Mouse (Mus musculus) neural tube, embryonic 13.5 days (tissue): Measurements from ENCODE around the gene Pwwp2b. TPM values are rescaled to one million over a fixed set of nuclear protein-coding genes. Genes with fewer than 3 reads are reported as not detected.

ENCODE experiments used
- ATAC-seq: fragments of 200-750 bp; cut with Nextera tagmentation; 2 replicates; pipeline ENCODE4 v1.8.0; 2017; ENCODE audit warnings: low read depth, mild to moderate bottlenecking, moderate TSS enrichment, moderate library complexity
- H3K27ac ChIP-seq: fragments of 300-500 bp; sonication (generic); replicated peaks from 2 replicates; pipeline ENCODE4 v1.5.1; 2015; ENCODE audit warnings: moderate library complexity, mild to moderate bottlenecking, inconsistent platforms
- H3K27me3 ChIP-seq: fragments of 300-500 bp; sonication (generic); 2 replicates; pipeline ENCODE4 v1.6.1; 2015; ENCODE audit warnings: mild to moderate bottlenecking, inconsistent platforms
- H3K36me3 ChIP-seq: fragments of 300-500 bp; sonication (generic); 2 replicates; pipeline ENCODE4 v1.6.1; 2015; ENCODE audit warnings: mild to moderate bottlenecking, inconsistent platforms
- H3K4me1 ChIP-seq: fragments of 300-500 bp; sonication (generic); replicated peaks from 2 replicates; pipeline ENCODE4 v1.6.1; 2015; ENCODE audit warnings: inconsistent platforms
- H3K4me2 ChIP-seq: fragments of 300-500 bp; sonication (generic); 2 replicates; pipeline ENCODE4 v1.6.1; 2015; ENCODE audit warnings: inconsistent platforms, mild to moderate bottlenecking, moderate library complexity
- H3K4me3 ChIP-seq: fragments of 300-500 bp; sonication (generic); 2 replicates; pipeline ENCODE4 v1.5.1; 2015; ENCODE audit warnings: mild to moderate bottlenecking, inconsistent platforms
- H3K9ac ChIP-seq: fragments of 300-500 bp; sonication (generic); 2 replicates; pipeline ENCODE4 v1.6.1; 2015; ENCODE audit warnings: moderate library complexity, mild to moderate bottlenecking, inconsistent platforms
- H3K9me3 ChIP-seq: fragments of 300-500 bp; sonication (generic); 2 replicates; pipeline ENCODE4 v1.6.1; 2016; ENCODE audit warnings: inconsistent platforms
- WGBS: fragments of 180-500 bp; shearing (Covaris S2); methylation state at CpG from one replicate; pipeline ENCODE4 v1.1.7; 2015; 5-methylcytosine and 5-hydroxymethylcytosine counted together
- polyA plus RNA-seq: library from polyadenylated mRNA; unstranded; fragments of >200 nt; fragmentation: Nextera tagmentation; extraction: Ambion mirVana; gene quantifications from 2 replicates; pipeline ENCODE4 v1.2.1, GENCODE M21; 2015

Gene Pwwp2b
- 5.5 and 6.6 TPM in 2 replicates for polyA plus RNA-seq

DNA sequence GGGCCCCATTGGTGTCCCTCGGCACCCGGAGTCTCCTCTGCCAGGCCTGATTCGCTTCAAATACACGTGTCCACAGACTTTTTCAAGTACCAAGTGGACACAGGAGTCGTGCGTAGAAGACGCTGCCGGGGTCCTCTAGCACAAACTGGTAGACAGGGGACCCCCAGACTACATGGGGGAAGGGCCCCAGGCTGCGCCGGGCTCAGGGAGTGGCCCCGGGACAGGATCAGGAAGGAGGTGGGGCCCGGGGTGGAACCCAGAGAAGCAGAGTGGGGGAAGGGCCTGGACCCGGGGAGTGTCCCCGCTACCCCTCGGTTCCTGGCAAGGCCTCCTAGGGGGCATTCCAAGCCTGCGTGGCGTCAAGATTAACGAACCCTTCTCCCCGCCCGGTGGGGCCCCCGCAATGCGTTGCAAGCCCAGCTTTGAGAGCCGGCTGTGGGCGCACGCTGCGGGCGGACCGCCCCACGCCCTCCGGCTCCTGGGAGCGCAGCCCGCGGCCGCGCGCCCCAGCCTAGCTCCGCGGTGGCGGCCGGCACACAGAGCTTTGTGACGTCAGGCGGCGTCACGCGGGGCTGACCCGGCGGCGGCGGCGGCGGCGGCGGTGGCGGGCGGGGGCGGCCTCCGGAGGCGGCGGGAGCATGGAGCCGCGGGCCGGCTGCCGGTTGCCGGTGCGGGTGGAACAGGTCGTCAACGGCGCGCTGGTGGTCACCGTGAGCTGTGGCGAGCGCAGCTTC lies at the start of gene Pwwp2b:
Gene Pwwp2b (plus strand): TSS at position 602 of the 734 bp plus-strand sequence.
- ATAC-seq, result peak; percentile 80
- WGBS, result under 1% methylated on average over 65 of the region's 72 CpGs
- peak within 1 kb of the TSS; percentile 61; the same call in 1 of the 2 replicates for H3K27ac ChIP-seq

DNA sequence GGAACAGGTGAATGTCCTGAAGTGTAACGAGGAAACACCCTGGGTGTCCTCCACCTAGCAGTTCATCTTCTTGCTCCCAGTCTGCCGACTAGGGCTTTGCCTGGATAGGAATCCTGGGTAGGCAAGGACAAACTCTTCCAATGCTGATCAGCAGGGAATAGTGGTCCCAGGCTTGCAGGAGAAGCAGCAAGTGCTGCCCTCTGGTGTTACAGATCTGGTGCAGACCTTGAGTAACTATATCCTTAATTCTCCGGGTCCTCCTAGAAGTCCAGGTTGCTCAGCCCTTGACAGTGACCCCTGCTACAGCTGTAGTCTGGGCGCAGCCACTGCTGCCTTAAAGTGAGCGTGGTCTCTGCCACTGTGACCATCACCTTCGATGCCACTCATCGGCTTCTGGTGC lies 48.2 kb upstream of the Pwwp2b start:
- no peak overlapping the region for H3K9ac ChIP-seq
- no peaks in the 10 kb centered on the region for H3K36me3 ChIP-seq
- peaks cover 9% of the 10 kb centered on the region for H3K27me3 ChIP-seq
- H3K4me3 ChIP-seq, result no peak overlapping the region
- ATAC-seq, result peak; percentile 82
- H3K4me2 ChIP-seq, result no peak overlapping the region
- H3K27ac ChIP-seq, result no peak overlapping the region
- H3K9me3 ChIP-seq, result no peaks in the 10 kb centered on the region
- 29% methylated on average over 7 of the region's 7 CpGs for WGBS
- H3K4me1 ChIP-seq, result no peaks in the 10 kb centered on the region

More for the DNA sequence above, at the start of gene Pwwp2b:
- Histone ChIP-seq H3K9me3 (no peaks in the 10 kb centered on the region), H3K4me2 (peak within 1 kb of the TSS; percentile 96), H3K27me3 (peaks cover 42% of the 10 kb centered on the region), H3K4me1 (peaks cover 60% of the 10 kb centered on the region), H3K4me3 (peak within 1 kb of the TSS; percentile 55), H3K36me3 (no peaks in the 10 kb centered on the region), H3K9ac (peak within 1 kb of the TSS; percentile 81)

GRCm38 (mm10) chr7:139201209-139201608 lies 47.1 kb upstream of the Pwwp2b start:
- Histone ChIP-seq H3K27me3 (peaks cover 9% of the 10 kb centered on the region), H3K4me2 (no peak overlapping the region), H3K9me3 (no peaks in the 10 kb centered on the region), H3K9ac (no peak overlapping the region), H3K4me1 (no peaks in the 10 kb centered on the region), H3K36me3 (no peaks in the 10 kb centered on the region), H3K4me3 (no peak overlapping the region), H3K27ac (no peak overlapping the region)
- ATAC-seq, result no peak
- WGBS, result 64% methylated on average over 6 of the region's 6 CpGs

GRCm38 (mm10) chr7:139208023-139208772 lies 40.1 kb upstream of the Pwwp2b start:
- no peak overlapping the region for H3K27ac ChIP-seq
- no peak overlapping the region for H3K4me2 ChIP-seq
- no peaks in the 10 kb centered on the region for H3K27me3 ChIP-seq
- WGBS, result 33% methylated on average over 7 of the region's 7 CpGs
- peaks cover 6% of the 10 kb centered on the region for H3K4me1 ChIP-seq
- no peaks in the 10 kb centered on the region for H3K36me3 ChIP-seq
- H3K9ac ChIP-seq, result no peak overlapping the region
- no peaks in the 10 kb centered on the region for H3K9me3 ChIP-seq
- H3K4me3 ChIP-seq, result no peak overlapping the region
- ATAC-seq, result no peak

- Histone ChIP-seq H3K4me3 (no peak overlapping the region), H3K36me3 (no peaks in the 10 kb centered on the region), H3K9me3 (no peaks in the 10 kb centered on the region), H3K4me1 (peaks cover 10% of the 10 kb centered on the region), H3K9ac (no peak overlapping the region), H3K4me2 (no peak overlapping the region), H3K27ac (no peak overlapping the region), H3K27me3 (no peaks in the 10 kb centered on the region)
- WGBS, result 87% methylated on average over 4 of the region's 4 CpGs
- ATAC-seq, result no peak
These were observed 39.5 kb upstream of the Pwwp2b start for GRCm38 (mm10) chr7:139208773-139209095.

DNA sequence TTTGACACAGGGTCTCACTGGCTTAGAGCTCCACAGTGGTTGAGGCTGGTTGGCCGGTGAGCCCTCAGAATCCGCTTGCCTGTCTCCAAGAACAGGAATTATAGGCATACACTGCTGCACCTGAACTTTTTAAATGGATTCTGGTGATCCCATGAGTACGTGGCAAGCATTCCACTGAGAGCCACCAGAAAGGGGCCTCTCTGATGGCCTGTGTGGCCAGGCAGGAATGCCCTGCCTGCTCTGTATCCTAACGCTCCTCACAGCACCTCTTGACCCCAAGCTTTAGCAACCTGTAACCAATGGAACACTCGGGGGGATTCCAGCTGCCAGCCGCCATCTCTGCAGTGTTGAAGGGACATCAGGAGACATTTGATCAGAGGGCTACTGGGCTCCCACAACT lies 36.5 kb upstream of the Pwwp2b start:
- Histone ChIP-seq H3K4me2 (no peak overlapping the region), H3K36me3 (no peaks in the 10 kb centered on the region), H3K27me3 (no peaks in the 10 kb centered on the region), H3K9ac (no peak overlapping the region), H3K9me3 (no peaks in the 10 kb centered on the region), H3K4me3 (no peak overlapping the region), H3K4me1 (peaks cover 14% of the 10 kb centered on the region), H3K27ac (no peak overlapping the region)
- WGBS, result 84% methylated on average over 6 of the region's 6 CpGs
- ATAC-seq, result no peak

- 2% methylated on average over 53 of the region's 53 CpGs for WGBS
- ATAC-seq, result peak; percentile 98
- Histone ChIP-seq H3K9me3 (no peaks in the 10 kb centered on the region), H3K4me1 (peaks cover 14% of the 10 kb centered on the region), H3K27me3 (no peaks in the 10 kb centered on the region), H3K36me3 (no peaks in the 10 kb centered on the region), H3K4me3 (peak within 1 kb of the TSS; percentile 58), H3K9ac (peak within 1 kb of the TSS; percentile 79), H3K4me2 (peak within 1 kb of the TSS; percentile 63), H3K27ac (peak within 1 kb of the TSS; percentile 89)
These were observed 35.2 kb upstream of the Pwwp2b start, which contains the start of the genes Lrrc27 and Stk32c for GRCm38 (mm10) chr7:139212754-139213745. Lrrc27 (plus strand) TSS chr7:139212988. Stk32c (minus strand) TSS chr7:139213307.

DNA sequence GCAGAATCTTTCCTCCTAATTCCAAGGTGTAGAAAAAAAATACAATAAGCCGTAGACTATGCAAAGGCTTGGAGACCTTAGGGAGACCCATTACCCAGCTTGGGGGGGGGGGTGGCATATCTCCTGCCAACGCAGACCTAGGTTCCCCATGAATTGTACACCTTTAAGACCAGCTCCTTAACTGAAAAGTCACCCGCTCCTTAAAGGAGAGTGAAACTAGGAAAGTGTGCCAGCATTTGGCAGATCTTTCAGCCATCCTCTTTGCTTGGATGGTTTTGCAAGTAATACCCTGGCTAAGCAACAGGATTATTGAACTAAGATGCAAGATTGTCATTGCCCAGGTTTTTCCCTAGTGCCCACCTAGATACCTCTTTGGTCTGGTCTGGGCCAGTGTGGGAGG lies 34.5 kb upstream of the Pwwp2b start:
- no peaks in the 10 kb centered on the region for H3K27me3 ChIP-seq
- peak overlapping the region; percentile 63 for H3K4me2 ChIP-seq
- H3K27ac ChIP-seq, result peak overlapping the region; percentile 89
- H3K36me3 ChIP-seq, result no peaks in the 10 kb centered on the region
- H3K4me3 ChIP-seq, result peak overlapping the region; percentile 58
- peak; percentile 25 for ATAC-seq
- no peaks in the 10 kb centered on the region for H3K9me3 ChIP-seq
- H3K9ac ChIP-seq, result peak overlapping the region; percentile 69
- peaks cover 14% of the 10 kb centered on the region for H3K4me1 ChIP-seq
- WGBS, result 70% methylated on average over 3 of the region's 3 CpGs

DNA sequence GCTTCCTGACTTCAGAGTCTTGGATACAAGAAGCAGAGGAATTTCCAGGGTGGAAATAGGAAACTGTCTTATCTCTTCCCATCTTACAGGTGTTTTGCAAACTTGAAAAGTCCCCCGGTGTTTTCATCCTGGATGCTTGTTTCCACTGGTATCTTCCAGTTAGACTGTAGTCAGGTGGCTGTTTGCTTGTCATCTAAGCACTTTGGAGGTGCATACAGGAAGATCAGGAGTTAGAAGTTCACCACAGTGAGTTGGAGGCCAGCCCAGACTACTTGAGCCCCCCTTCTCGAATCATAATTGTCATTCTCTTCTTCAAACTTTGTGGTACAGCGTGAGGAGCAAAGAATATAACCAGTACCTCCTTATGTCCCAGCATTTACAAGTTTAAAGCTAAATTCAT lies 34.1 kb upstream of the Pwwp2b start:
- Histone ChIP-seq H3K9ac (no peak overlapping the region), H3K27me3 (no peaks in the 10 kb centered on the region), H3K4me3 (0 out of 2 replicates have a peak overlapping the region, but pooled peaks have one; percentile 58), H3K9me3 (no peaks in the 10 kb centered on the region), H3K4me1 (peaks cover 14% of the 10 kb centered on the region), H3K4me2 (peak overlapping the region; percentile 63; the same call in 1 of the 2 replicates), H3K27ac (0 out of 2 replicates have a peak overlapping the region, but pooled peaks have one; percentile 89), H3K36me3 (no peaks in the 10 kb centered on the region)
- no peak for ATAC-seq
- WGBS, result 80% methylated on average over 3 of the region's 3 CpGs

- no peaks in the 10 kb centered on the region for H3K9me3 ChIP-seq
- peaks cover 14% of the 10 kb centered on the region for H3K4me1 ChIP-seq
- no peaks in the 10 kb centered on the region for H3K27me3 ChIP-seq
- no peak overlapping the region for H3K27ac ChIP-seq
- WGBS, result 79% methylated on average over 13 of the region's 14 CpGs
- no peak overlapping the region for H3K9ac ChIP-seq
- no peak for ATAC-seq
- H3K4me3 ChIP-seq, result no peak overlapping the region
- H3K36me3 ChIP-seq, result no peaks in the 10 kb centered on the region
- no peak overlapping the region for H3K4me2 ChIP-seq
These were observed 33.5 kb upstream of the Pwwp2b start for GRCm38 (mm10) chr7:139214596-139215340.

DNA sequence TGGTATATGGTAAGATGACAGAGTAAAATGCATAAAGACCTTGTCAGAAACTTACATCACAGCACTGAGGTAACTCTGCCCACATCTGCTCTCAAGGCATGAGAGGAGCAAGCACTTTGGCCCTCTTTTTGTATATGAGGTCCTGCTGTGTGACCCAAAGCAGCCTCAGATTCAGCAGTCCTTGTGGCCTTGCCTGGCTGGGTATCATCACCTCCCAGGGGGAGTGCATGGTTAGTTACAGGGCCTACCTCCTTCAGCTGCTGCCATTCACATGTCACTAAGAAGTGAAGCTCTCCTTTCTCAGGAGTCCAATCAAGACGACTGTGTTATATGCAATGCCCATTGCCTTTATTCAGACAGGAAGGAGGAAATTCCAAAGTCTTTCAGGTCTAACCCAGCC lies 32.8 kb upstream of the Pwwp2b start:
- H3K9ac ChIP-seq, result no peak overlapping the region
- H3K4me2 ChIP-seq, result no peak overlapping the region
- 81% methylated on average over 1 of the region's 1 CpGs for WGBS
- H3K36me3 ChIP-seq, result no peaks in the 10 kb centered on the region
- no peak overlapping the region for H3K4me3 ChIP-seq
- H3K27me3 ChIP-seq, result no peaks in the 10 kb centered on the region
- H3K27ac ChIP-seq, result no peak overlapping the region
- no peak for ATAC-seq
- H3K4me1 ChIP-seq, result peaks cover 14% of the 10 kb centered on the region
- no peaks in the 10 kb centered on the region for H3K9me3 ChIP-seq
